Mouse (Mus musculus): ENCODE data around the gene Gpank1. TPM values are rescaled to one million over a fixed set of nuclear protein-coding genes. Genes with fewer than 3 reads are reported as not detected.
A peak's percentile ranks its signal among the peaks of the same experiment; 100 is the strongest.

Gene Gpank1
- polyA plus RNA-seq, 1 experiment from 2014 or later: 22.4 TPM

DNA sequence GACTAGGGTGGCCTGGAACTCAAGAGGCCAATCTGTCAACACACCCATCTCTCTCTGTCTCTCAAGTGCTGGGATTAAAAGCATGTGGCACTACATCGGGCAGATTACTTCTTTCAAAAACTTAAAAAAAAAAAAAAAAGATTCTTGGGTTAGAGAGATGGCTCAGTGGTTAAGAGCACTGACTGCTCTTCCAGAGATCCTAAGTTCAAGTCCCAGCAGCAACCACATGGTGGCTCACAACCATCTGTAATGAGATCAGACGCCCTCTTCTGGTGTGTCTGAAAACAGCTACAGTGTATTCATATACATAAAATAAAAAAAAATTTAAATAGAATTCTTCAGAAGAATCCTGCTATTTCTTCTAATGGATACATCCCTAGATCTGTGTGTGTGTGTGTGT, 33.1 kb upstream of the Gpank1 start:
- ATAC-seq (ENCODE audit: low FRiP score): no peak
- H3K4me1 ChIP-seq: peaks cover 15% of the 10 kb centered on the region
- H3K27ac ChIP-seq (replicated peaks): no peak overlapping the region
- H3K27me3 ChIP-seq (replicated peaks): no peaks in the 10 kb centered on the region
- H3K36me3 ChIP-seq: peaks cover 22% of the 10 kb centered on the region
- WGBS: 56% methylated on average over 2 of the region's 2 CpGs
- H3K4me3 ChIP-seq (replicated peaks): no peak overlapping the region
- H3K4me2 ChIP-seq: no peak overlapping the region
- no peaks in the 10 kb centered on the region for H3K9me3 ChIP-seq (replicated peaks)
- H3K9ac ChIP-seq (replicated peaks): no peak overlapping the region

DNA sequence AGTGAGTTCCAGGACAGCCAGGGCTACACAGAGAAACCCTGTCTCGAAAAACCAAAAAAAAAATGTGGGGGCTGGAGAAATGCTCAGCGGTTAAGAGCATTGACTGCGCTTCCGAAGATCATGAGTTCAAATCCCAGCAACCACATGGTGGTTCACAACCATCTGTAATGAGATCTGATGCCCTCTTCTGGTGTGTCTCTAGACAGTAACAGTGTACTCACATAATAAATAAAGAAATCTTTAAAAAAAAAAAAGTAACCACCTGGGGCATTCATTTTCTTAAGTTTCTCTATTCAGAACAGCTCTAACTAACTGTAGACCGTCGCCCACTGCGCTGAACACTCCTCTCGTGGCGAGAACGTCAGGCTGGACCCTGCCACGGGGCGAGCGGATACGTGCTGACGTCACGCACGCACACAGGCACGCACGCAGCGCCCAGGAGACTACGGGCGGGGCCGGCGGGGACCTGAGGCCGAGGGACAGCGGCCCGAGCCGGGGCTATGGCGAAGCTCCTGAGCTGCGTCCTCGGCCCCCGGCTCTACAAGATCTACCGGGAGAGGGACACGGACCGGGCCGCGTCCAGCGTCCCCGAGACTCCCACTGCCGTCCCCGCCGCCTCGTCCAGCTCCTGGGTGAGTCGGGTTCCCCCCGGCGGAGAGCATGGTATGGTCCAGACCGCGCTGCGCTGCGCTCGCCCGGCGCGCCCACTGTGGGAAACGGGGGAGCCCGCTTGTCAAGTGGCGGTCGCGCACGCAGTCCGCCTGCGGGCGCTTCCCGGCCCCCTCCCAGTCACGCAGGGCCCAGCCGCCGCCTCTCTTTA, 32.2 kb upstream of the Gpank1 start, which contains the start of gene Abhd16a:
Gene Abhd16a, plus strand, starts transcription at position 439 of the 820 bp plus-strand sequence.
- 3% methylated on average over 67 of the region's 67 CpGs for WGBS
- Histone ChIP-seq H3K4me2 (peak within 1 kb of the TSS; percentile 68), H3K4me3 (replicated peaks) (peak within 1 kb of the TSS; percentile 69), H3K36me3 (peaks cover 30% of the 10 kb centered on the region), H3K9ac (replicated peaks) (peak within 1 kb of the TSS; percentile 95), H3K9me3 (replicated peaks) (no peaks in the 10 kb centered on the region), H3K4me1 (peaks cover 15% of the 10 kb centered on the region), H3K27me3 (replicated peaks) (no peaks in the 10 kb centered on the region), H3K27ac (replicated peaks) (peak within 1 kb of the TSS; percentile 99)
- peak; percentile 98 for ATAC-seq (ENCODE audit: low FRiP score)

DNA sequence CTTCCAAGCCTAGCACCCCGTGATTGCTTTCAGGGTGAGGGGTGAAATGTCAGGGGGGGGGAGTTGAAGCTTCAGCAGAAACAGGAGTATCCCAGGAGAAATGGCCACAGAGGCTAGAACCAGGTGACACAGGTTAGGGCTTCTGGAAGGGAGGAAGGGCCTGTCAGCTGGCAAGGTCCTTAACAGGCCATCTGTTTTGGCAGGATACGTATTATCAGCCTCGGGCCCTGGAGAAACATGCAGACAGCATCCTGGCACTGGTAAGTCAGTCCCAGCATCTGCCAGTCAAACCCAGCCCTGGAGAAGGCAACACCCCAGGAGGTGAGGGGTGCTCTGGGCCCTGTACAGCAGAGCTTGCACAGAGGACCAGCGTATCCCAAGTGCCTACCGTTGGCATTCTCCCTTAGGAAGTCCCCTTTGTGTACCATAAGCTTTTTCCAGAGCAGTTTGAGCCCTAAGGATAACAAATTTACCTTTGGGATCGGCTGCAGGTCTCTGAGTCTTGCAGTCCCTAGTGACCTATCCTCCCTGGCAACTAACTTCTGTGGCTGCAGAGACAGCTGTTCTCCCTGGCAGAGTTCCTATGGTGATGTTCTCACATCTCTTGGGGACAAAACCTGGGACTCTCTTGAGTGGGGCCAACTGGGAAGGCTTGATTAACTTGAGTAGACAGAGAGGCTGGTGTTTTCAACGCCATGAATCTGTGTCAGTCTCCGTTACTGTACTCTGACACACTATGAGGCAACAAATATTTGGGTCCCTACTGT, 30.9 kb upstream of the Gpank1 start:
- 46% methylated on average over 8 of the region's 8 CpGs for WGBS
- Histone ChIP-seq H3K4me2 (peak overlapping the region; percentile 68), H3K4me1 (peaks cover 15% of the 10 kb centered on the region), H3K27me3 (replicated peaks) (no peaks in the 10 kb centered on the region), H3K4me3 (replicated peaks) (peak overlapping the region; percentile 69), H3K27ac (replicated peaks) (peak overlapping the region; percentile 99), H3K9me3 (replicated peaks) (no peaks in the 10 kb centered on the region), H3K36me3 (peaks cover 43% of the 10 kb centered on the region), H3K9ac (replicated peaks) (peak overlapping the region; percentile 95)
- ATAC-seq (ENCODE audit: low FRiP score): no peak

DNA sequence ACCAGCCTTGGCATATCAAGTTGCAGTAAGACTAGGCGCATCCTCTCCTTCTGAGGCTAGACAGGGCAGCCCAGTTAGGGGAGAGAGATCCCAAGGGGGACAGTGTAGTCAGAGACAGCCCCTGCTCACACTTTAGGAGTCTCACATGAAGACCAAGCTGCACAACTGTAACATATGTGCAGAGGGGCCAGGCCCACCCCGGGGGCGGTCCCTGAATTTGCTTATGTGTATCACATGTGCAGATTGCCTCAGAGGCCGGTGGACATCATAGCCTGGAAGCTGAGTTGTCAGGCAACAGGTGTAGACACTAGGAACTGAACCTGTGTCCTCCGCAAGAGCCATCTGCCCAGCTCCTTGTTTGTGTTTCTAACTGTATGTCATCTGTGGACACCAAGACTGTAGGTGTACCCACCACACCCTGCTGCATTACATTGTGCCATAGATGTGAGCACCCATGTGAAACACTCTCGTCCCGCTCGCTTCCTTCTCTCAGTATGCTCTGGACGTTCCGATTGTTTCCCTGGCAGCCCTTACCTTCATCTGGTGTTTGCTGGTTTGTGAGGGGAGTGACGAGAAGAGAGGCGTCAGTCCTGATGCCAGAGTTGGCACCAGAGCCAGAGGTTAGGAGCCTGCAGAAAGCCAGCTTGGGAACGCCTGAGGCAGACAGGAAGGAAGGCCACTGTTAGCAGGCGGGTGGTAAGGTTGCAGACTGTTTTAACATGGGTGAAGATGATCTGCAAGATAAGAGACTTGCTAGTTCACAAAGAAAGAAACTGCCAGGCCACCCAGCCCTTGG, 28.7 kb upstream of the Gpank1 start:
- WGBS: 93% methylated on average over 14 of the region's 14 CpGs
- Histone ChIP-seq H3K4me2 (no peak overlapping the region), H3K36me3 (peaks cover 62% of the 10 kb centered on the region), H3K27me3 (replicated peaks) (no peaks in the 10 kb centered on the region), H3K9ac (replicated peaks) (no peak overlapping the region), H3K27ac (replicated peaks) (no peak overlapping the region), H3K4me3 (replicated peaks) (no peak overlapping the region), H3K4me1 (peaks cover 15% of the 10 kb centered on the region), H3K9me3 (replicated peaks) (no peaks in the 10 kb centered on the region)
- ATAC-seq (ENCODE audit: low FRiP score): no peak

DNA sequence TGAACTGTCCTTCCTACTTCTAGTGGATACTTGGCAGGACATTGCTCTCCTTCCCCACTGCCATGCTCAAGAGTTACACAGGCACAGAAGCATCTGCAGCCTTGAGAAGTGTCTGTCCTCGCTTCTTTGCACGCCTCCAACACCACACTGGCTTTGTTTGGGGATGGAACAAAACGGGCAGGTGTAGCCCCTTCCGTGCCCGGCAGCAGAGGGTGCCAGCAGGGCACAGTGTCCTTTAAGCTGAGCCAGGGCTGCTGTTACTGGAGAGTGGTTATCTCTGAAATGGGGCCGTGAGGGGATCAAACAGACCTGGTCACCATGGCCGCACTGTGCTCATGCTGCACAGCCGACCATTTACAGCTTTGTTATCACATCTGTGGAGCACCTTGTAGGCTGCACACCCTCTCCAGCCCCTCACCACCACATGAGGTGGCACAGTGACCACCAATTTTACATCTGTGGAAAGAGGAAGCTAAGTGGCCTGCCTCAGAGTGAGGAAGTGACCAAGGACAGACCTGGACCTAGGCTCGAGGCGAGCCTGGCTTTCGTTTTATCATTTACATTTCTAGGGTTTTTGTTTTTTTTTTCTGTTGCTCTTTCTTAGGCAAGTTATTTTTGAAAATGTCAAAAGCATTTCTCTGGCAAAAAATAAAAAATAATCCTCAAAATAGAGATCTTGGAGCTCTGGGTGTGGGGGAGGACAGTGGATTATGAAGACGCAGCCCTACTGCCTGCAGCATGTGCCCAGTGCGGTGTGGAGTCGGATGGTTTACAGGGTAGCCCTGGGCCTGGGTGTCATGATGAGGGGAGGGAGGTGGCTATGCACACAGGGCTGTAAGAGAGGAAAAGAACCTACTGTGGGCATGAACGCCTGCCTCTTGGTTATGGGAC, 26.5 kb upstream of the Gpank1 start:
- 94% methylated on average over 15 of the region's 15 CpGs for WGBS
- no peak for ATAC-seq (ENCODE audit: low FRiP score)
- Histone ChIP-seq H3K9ac (replicated peaks) (no peak overlapping the region), H3K4me3 (replicated peaks) (no peak overlapping the region), H3K9me3 (replicated peaks) (no peaks in the 10 kb centered on the region), H3K4me2 (no peak overlapping the region), H3K27ac (replicated peaks) (no peak overlapping the region), H3K4me1 (peaks cover 14% of the 10 kb centered on the region), H3K36me3 (peaks cover 80% of the 10 kb centered on the region), H3K27me3 (replicated peaks) (no peaks in the 10 kb centered on the region)

DNA sequence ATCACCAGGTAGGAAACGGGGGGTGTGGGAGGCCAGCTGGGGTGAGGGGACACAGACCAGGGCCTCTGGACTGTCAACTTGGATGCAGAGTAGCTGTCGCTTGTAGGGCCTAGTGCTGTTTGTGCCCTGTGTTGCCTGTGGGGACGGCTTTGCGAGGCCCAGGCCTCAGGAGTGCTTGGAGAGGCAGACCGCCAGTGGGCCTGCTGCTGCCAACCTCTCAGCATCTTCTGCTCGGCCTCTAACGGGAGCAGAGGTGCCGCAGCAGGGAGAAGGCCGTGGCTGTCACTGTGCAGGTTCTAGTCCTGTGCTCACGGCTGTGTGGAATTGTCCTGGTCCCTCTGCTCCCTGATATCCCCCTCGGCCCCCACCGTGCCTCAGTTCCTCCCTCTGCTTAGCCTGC, 24.7 kb upstream of the Gpank1 start:
- peaks cover 90% of the 10 kb centered on the region for H3K36me3 ChIP-seq
- no peaks in the 10 kb centered on the region for H3K27me3 ChIP-seq (replicated peaks)
- H3K4me1 ChIP-seq: no peaks in the 10 kb centered on the region
- no peak overlapping the region for H3K9ac ChIP-seq (replicated peaks)
- no peak overlapping the region for H3K27ac ChIP-seq (replicated peaks)
- no peaks in the 10 kb centered on the region for H3K9me3 ChIP-seq (replicated peaks)
- no peak for ATAC-seq (ENCODE audit: low FRiP score)
- no peak overlapping the region for H3K4me2 ChIP-seq
- no peak overlapping the region for H3K4me3 ChIP-seq (replicated peaks)
- WGBS: 87% methylated on average over 12 of the region's 12 CpGs

DNA sequence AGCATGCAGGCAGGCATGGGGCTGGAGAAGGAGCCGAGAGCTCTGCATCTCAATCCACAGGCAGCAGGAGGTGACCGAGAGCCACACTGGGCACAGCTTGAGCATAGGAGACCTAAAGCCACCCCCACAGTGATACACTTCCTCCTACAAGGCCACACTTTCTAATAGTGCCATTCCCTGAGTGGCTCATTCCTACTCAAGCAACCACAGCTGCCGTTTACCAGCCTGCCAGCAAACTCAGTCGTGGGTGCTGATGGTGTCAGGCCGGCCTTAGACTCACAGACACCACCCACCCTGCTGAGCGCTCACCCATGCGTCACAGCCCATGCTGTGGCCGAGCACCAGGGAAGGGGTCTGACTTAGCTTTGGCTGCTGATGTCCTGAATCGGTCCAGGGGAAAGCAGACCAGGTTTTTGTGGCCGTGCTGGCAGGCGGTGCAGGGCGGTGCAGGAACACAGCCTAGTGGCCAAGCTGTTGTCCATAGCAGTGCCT, 24.0 kb upstream of the Gpank1 start:
- no peak for ATAC-seq (ENCODE audit: low FRiP score)

DNA sequence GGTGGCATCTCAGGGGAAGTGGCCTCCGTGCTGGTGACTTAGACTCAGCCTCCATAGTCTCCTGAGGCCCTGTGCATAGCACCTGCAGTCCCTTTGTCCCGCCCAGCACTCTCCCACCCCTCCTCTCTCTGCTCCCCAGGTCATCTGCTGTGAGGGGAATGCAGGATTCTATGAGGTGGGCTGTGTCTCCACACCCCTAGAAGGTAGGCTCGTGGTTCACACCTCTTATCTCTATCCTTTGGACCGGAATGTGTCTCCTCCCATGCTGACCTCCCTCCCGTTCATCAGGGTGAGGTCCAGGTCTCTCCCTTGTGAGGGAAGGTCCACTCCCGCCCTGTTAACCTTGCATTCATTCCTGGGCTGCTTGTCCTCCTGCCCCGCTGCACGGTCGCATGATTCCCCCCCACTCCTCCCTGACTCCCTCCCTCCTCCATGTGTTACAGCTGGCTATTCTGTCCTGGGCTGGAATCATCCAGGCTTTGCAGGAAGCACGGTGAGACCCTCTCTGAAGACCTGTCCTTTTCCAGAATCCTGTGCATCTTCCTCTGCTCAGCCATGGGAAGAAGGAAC, 21.0 kb upstream of the Gpank1 start:
- 74% methylated on average over 10 of the region's 10 CpGs for WGBS
- Histone ChIP-seq H3K9ac (replicated peaks) (no peak overlapping the region), H3K4me2 (no peak overlapping the region), H3K36me3 (peaks cover 82% of the 10 kb centered on the region), H3K27me3 (replicated peaks) (no peaks in the 10 kb centered on the region), H3K27ac (replicated peaks) (no peak overlapping the region), H3K4me1 (no peaks in the 10 kb centered on the region), H3K9me3 (replicated peaks) (no peaks in the 10 kb centered on the region), H3K4me3 (replicated peaks) (no peak overlapping the region)
- ATAC-seq (ENCODE audit: low FRiP score): no peak

More for the DNA sequence above, 24.0 kb upstream of the Gpank1 start:
- 82% methylated on average over 12 of the region's 12 CpGs for WGBS
- H3K27me3 ChIP-seq (replicated peaks): no peaks in the 10 kb centered on the region
- no peak overlapping the region for H3K9ac ChIP-seq (replicated peaks)
- H3K36me3 ChIP-seq: peaks cover 92% of the 10 kb centered on the region
- H3K27ac ChIP-seq (replicated peaks): no peak overlapping the region
- H3K4me2 ChIP-seq: no peak overlapping the region
- no peaks in the 10 kb centered on the region for H3K4me1 ChIP-seq
- no peak overlapping the region for H3K4me3 ChIP-seq (replicated peaks)
- no peaks in the 10 kb centered on the region for H3K9me3 ChIP-seq (replicated peaks)

DNA sequence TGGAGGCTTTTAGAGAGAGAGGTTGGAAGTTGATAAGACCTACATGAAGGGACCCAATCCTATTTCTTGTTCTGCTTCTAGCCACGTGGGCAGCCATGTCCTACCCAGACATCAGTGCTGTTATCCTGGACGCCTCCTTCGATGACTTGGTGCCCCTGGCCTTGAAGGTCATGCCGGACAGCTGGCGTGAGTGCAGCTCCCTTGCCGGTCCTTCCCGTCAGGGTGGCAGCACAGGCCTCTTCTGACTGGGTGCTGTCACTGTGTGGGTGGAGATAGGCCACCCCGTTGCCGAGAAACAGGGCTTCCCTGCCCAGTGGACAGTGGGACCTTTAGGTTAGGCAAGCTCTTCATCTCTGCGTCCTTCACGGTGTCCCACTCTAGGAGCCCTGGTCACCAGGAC, 20.1 kb upstream of the Gpank1 start:
- H3K4me2 ChIP-seq: no peak overlapping the region
- H3K4me3 ChIP-seq (replicated peaks): no peak overlapping the region
- peaks cover 77% of the 10 kb centered on the region for H3K36me3 ChIP-seq
- peaks cover 4% of the 10 kb centered on the region; the same call in 1 of the 2 replicates for H3K4me1 ChIP-seq
- H3K27ac ChIP-seq (replicated peaks): no peak overlapping the region
- ATAC-seq (ENCODE audit: low FRiP score): no peak
- WGBS: 94% methylated on average over 11 of the region's 11 CpGs
- no peak overlapping the region for H3K9ac ChIP-seq (replicated peaks)
- H3K27me3 ChIP-seq (replicated peaks): no peaks in the 10 kb centered on the region
- no peaks in the 10 kb centered on the region for H3K9me3 ChIP-seq (replicated peaks)

DNA sequence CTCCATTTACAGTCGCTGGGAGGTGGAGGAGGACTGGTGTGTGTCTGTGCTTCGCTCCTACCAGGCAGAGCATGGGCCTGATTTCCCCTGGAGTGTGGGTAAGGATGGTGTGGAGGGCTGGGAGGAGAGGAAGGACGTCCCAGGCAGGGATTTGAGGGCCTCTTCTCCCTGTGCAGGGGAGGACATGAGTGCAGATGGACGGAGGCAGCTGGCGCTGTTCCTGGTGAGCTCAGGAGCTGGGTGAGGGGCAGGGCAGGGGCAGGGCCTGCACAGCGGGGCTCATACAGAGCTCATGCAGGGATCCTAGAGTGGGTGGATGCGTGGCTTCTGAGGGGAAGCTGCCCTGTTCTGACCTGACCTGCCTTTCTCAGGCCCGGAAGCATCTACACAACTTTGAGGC, 19.0 kb upstream of the Gpank1 start:
- WGBS: 78% methylated on average over 8 of the region's 8 CpGs

More for the DNA sequence above, 19.0 kb upstream of the Gpank1 start:
- H3K4me2 ChIP-seq: no peak overlapping the region
- no peak for ATAC-seq (ENCODE audit: low FRiP score)
- H3K9ac ChIP-seq (replicated peaks): no peak overlapping the region
- H3K36me3 ChIP-seq: peaks cover 66% of the 10 kb centered on the region
- peaks cover 4% of the 10 kb centered on the region; the same call in 1 of the 2 replicates for H3K4me1 ChIP-seq
- H3K9me3 ChIP-seq (replicated peaks): no peaks in the 10 kb centered on the region
- H3K4me3 ChIP-seq (replicated peaks): no peak overlapping the region
- H3K27ac ChIP-seq (replicated peaks): no peak overlapping the region
- no peaks in the 10 kb centered on the region for H3K27me3 ChIP-seq (replicated peaks)

Data from neural tube, embryonic 15.5 days (tissue).